Mouse (Mus musculus) hindbrain, embryonic 13.5 days (tissue): ENCODE measurements around the gene Ttc28. TPM values are rescaled to one million over a fixed set of nuclear protein-coding genes. Genes with fewer than 3 reads are reported as not detected.
A peak's percentile ranks its signal among the peaks of the same experiment; 100 is the strongest.
"Not testable (repeated sequence)": the region's sequence is repeated elsewhere in the genome, so short reads cannot be mapped to it uniquely, and the experiment has no call there.

Experiments used
- ATAC-seq: fragments of 200-750 bp; cut with Nextera tagmentation; 2 replicates; pipeline ENCODE4 v1.8.0; 2017; ENCODE audit warnings: moderate TSS enrichment; ENCODE audit not compliant: low FRiP score
- H3K27ac ChIP-seq: fragments of 300-500 bp; sonication (generic); 2 replicates; pipeline ENCODE4 v1.5.1; 2015; ENCODE audit warnings: inconsistent platforms, mild to moderate bottlenecking, moderate library complexity
- H3K27me3 ChIP-seq: fragments of 300-500 bp; sonication (generic); 2 replicates; pipeline ENCODE4 v1.6.1; 2015; ENCODE audit warnings: mild to moderate bottlenecking, inconsistent platforms
- H3K36me3 ChIP-seq: fragments of 300-500 bp; sonication (generic); 2 replicates; pipeline ENCODE4 v1.6.1; 2015; ENCODE audit warnings: mild to moderate bottlenecking, inconsistent platforms
- H3K4me1 ChIP-seq: fragments of 300-500 bp; sonication (generic); replicated peaks from 2 replicates; pipeline ENCODE4 v1.6.1; 2015; ENCODE audit warnings: inconsistent platforms
- H3K4me2 ChIP-seq: fragments of 300-500 bp; sonication (generic); 2 replicates; pipeline ENCODE4 v1.6.1; 2015; ENCODE audit warnings: inconsistent platforms, mild to moderate bottlenecking, moderate library complexity
- H3K4me3 ChIP-seq: fragments of 300-500 bp; sonication (generic); 2 replicates; pipeline ENCODE4 v1.5.1; 2015; ENCODE audit warnings: mild to moderate bottlenecking, inconsistent platforms
- H3K9ac ChIP-seq: fragments of 300-500 bp; sonication (generic); 2 replicates; pipeline ENCODE4 v1.6.1; 2015; ENCODE audit warnings: mild to moderate bottlenecking, inconsistent platforms
- H3K9me3 ChIP-seq: fragments of 300-500 bp; sonication (generic); 2 replicates; pipeline ENCODE4 v1.6.1; 2016; ENCODE audit warnings: inconsistent platforms
- WGBS: fragments of 180-500 bp; shearing (Covaris S2); methylation state at CpG from one replicate; pipeline ENCODE4 v1.1.7; 2015; 5-methylcytosine and 5-hydroxymethylcytosine counted together
- polyA plus RNA-seq: library from polyadenylated mRNA; unstranded; fragments of >200 nt; fragmentation: Nextera tagmentation; extraction: Ambion mirVana; gene quantifications from 2 replicates; pipeline ENCODE4 v1.2.1, GENCODE M21; 2015

The Ttc28 gene
- polyA plus RNA-seq, 1 experiment from 2014 or later = 20.2 TPM

- no peaks in the 10 kb centered on the region for H3K27me3 ChIP-seq
- peak overlapping the region; percentile 32 for H3K4me2 ChIP-seq
- no peak overlapping the region for H3K4me3 ChIP-seq
- no peak overlapping the region for H3K9ac ChIP-seq
- peak overlapping the region; percentile 84 for H3K27ac ChIP-seq
- 49% methylated on average over 13 of the region's 13 CpGs for WGBS
- no peaks in the 10 kb centered on the region for H3K9me3 ChIP-seq
- H3K36me3 ChIP-seq = no peaks in the 10 kb centered on the region
- ATAC-seq = peak; percentile 43; the same call in 1 of the 2 replicates
- H3K4me1 ChIP-seq = 0 out of 2 replicates have a peak, but pooled peaks cover 4% of the 10 kb centered on the region
Measured at GRCm38 (mm10) chr5:110859013-110859650, 20.5 kb upstream of the Ttc28 start.

- H3K9me3 ChIP-seq = no peaks in the 10 kb centered on the region
- no peak overlapping the region for H3K9ac ChIP-seq
- H3K27me3 ChIP-seq = no peaks in the 10 kb centered on the region
- H3K4me3 ChIP-seq = no peak overlapping the region
- H3K4me2 ChIP-seq = no peak overlapping the region
- WGBS = 88% methylated on average over 5 of the region's 5 CpGs
- H3K27ac ChIP-seq = no peak overlapping the region
- H3K36me3 ChIP-seq = no peaks in the 10 kb centered on the region
- 0 out of 2 replicates have a peak, but pooled peaks cover 4% of the 10 kb centered on the region for H3K4me1 ChIP-seq
- ATAC-seq = no peak
Measured at GRCm38 (mm10) chr5:110860445-110860844, 19.2 kb upstream of the Ttc28 start.

- no peak for ATAC-seq
- 54% methylated on average over 4 of the region's 4 CpGs for WGBS
- Histone ChIP-seq H3K4me2 (no peak overlapping the region), H3K27me3 (no peaks in the 10 kb centered on the region), H3K9me3 (no peaks in the 10 kb centered on the region), H3K9ac (no peak overlapping the region), H3K4me3 (no peak overlapping the region), H3K27ac (peak overlapping the region; percentile 76), H3K36me3 (no peaks in the 10 kb centered on the region), H3K4me1 (peaks cover 29% of the 10 kb centered on the region)
Measured at GRCm38 (mm10) chr5:110868460-110868859, 11.1 kb upstream of the Ttc28 start.

- WGBS = 48% methylated on average over 8 of the region's 8 CpGs
- Histone ChIP-seq H3K27ac (peak overlapping the region; percentile 76; the same call in 1 of the 2 replicates), H3K36me3 (no peaks in the 10 kb centered on the region), H3K9me3 (no peaks in the 10 kb centered on the region), H3K4me1 (peaks cover 30% of the 10 kb centered on the region), H3K4me3 (no peak overlapping the region), H3K9ac (no peak overlapping the region), H3K4me2 (no peak overlapping the region), H3K27me3 (no peaks in the 10 kb centered on the region)
- ATAC-seq = 0 out of 2 replicates have a peak, but pooled peaks have one; percentile 36
Measured at GRCm38 (mm10) chr5:110869242-110869669, 10.3 kb upstream of the Ttc28 start.

- peaks cover 34% of the 10 kb centered on the region for H3K4me1 ChIP-seq
- peak overlapping the region; percentile 69 for H3K27ac ChIP-seq
- no peaks in the 10 kb centered on the region for H3K9me3 ChIP-seq
- H3K27me3 ChIP-seq = no peaks in the 10 kb centered on the region
- no peaks in the 10 kb centered on the region for H3K36me3 ChIP-seq
- no peak overlapping the region for H3K9ac ChIP-seq
- H3K4me3 ChIP-seq = no peak overlapping the region
- H3K4me2 ChIP-seq = no peak overlapping the region
- 56% methylated on average over 6 of the region's 6 CpGs for WGBS
- ATAC-seq = no peak
Measured at GRCm38 (mm10) chr5:110873160-110873559, 6.4 kb upstream of the Ttc28 start.

- no peak overlapping the region for H3K4me2 ChIP-seq
- H3K27me3 ChIP-seq = no peaks in the 10 kb centered on the region
- no peaks in the 10 kb centered on the region for H3K9me3 ChIP-seq
- H3K4me1 ChIP-seq = peaks cover 28% of the 10 kb centered on the region
- no peaks in the 10 kb centered on the region for H3K36me3 ChIP-seq
- peak overlapping the region; percentile 24; the same call in 1 of the 2 replicates for H3K9ac ChIP-seq
- H3K27ac ChIP-seq = 0 out of 2 replicates have a peak overlapping the region, but pooled peaks have one; percentile 35
- ATAC-seq = no peak
- H3K4me3 ChIP-seq = no peak overlapping the region
Measured at GRCm38 (mm10) chr5:110874711-110875110, 4.9 kb upstream of the Ttc28 start.

GRCm38 (mm10) chr5:110875286-110875685, 4.3 kb upstream of the Ttc28 start:
- Histone ChIP-seq H3K4me1 (peaks cover 31% of the 10 kb centered on the region), H3K4me2 (no peak overlapping the region), H3K36me3 (no peaks in the 10 kb centered on the region), H3K9me3 (no peaks in the 10 kb centered on the region), H3K4me3 (no peak overlapping the region), H3K9ac (no peak overlapping the region), H3K27me3 (no peaks in the 10 kb centered on the region), H3K27ac (peak overlapping the region; percentile 35; the same call in 1 of the 2 replicates)
- ATAC-seq = no peak
- 84% methylated on average over 1 of the region's 1 CpGs for WGBS

GRCm38 (mm10) chr5:110877666-110878505, 1.7 kb upstream of the Ttc28 start:
- Histone ChIP-seq H3K27me3 (no peaks in the 10 kb centered on the region), H3K4me3 (no peak overlapping the region), H3K4me1 (peaks cover 30% of the 10 kb centered on the region), H3K27ac (no peak overlapping the region), H3K9ac (no peak overlapping the region), H3K36me3 (peaks cover 4% of the 10 kb centered on the region; the same call in 1 of the 2 replicates), H3K9me3 (no peaks in the 10 kb centered on the region), H3K4me2 (no peak overlapping the region)
- 61% methylated on average over 5 of the region's 5 CpGs for WGBS
- no peak for ATAC-seq

GRCm38 (mm10) chr5:110878526-110878925, 1.1 kb upstream of the Ttc28 start:
- not testable (repeated sequence) for H3K27ac ChIP-seq, H3K27me3 ChIP-seq, H3K4me2 ChIP-seq, H3K4me3 ChIP-seq, H3K9ac ChIP-seq, H3K36me3 ChIP-seq, H3K9me3 ChIP-seq, ATAC-seq
- peaks cover 24% of the 10 kb centered on the region for H3K4me1 ChIP-seq
- 97% methylated on average over 1 of the region's 1 CpGs for WGBS

- ATAC-seq = 0 out of 2 replicates have a peak, but pooled peaks have one; percentile 4
- 64% methylated on average over 7 of the region's 7 CpGs for WGBS
Measured at GRCm38 (mm10) chr5:110879042-110879441, 561 bp upstream of the Ttc28 start.

GRCm38 (mm10) chr5:110888596-110888995, 9.0 kb downstream of the Ttc28 start:
- H3K4me2 ChIP-seq = no peak overlapping the region
- no peaks in the 10 kb centered on the region for H3K9me3 ChIP-seq
- no peaks in the 10 kb centered on the region for H3K27me3 ChIP-seq
- 87% methylated on average over 4 of the region's 4 CpGs for WGBS
- peaks cover 24% of the 10 kb centered on the region for H3K36me3 ChIP-seq
- no peak for ATAC-seq
- no peak overlapping the region for H3K4me3 ChIP-seq
- H3K9ac ChIP-seq = no peak overlapping the region
- H3K27ac ChIP-seq = no peak overlapping the region
- H3K4me1 ChIP-seq = 0 out of 2 replicates have a peak, but pooled peaks cover 4% of the 10 kb centered on the region

More at GRCm38 (mm10) chr5:110879042-110879441, 561 bp upstream of the Ttc28 start:
- Histone ChIP-seq H3K4me1 (peaks cover 24% of the 10 kb centered on the region), H3K4me2 (peak overlapping the region; percentile 85), H3K36me3 (peaks cover 4% of the 10 kb centered on the region; the same call in 1 of the 2 replicates), H3K4me3 (peak overlapping the region; percentile 82), H3K27ac (peak overlapping the region; percentile 88), H3K27me3 (no peaks in the 10 kb centered on the region), H3K9ac (peak overlapping the region; percentile 92), H3K9me3 (no peaks in the 10 kb centered on the region)

GRCm38 (mm10) chr5:110889945-110890344, 10.3 kb downstream of the Ttc28 start:
- 86% methylated on average over 1 of the region's 1 CpGs for WGBS
- no peak for ATAC-seq

More at GRCm38 (mm10) chr5:110889945-110890344, 10.3 kb downstream of the Ttc28 start:
- no peak overlapping the region for H3K27ac ChIP-seq
- peaks cover 35% of the 10 kb centered on the region for H3K36me3 ChIP-seq
- no peak overlapping the region for H3K4me3 ChIP-seq
- no peak overlapping the region for H3K9ac ChIP-seq
- H3K4me1 ChIP-seq = 0 out of 2 replicates have a peak, but pooled peaks cover 4% of the 10 kb centered on the region
- H3K9me3 ChIP-seq = no peaks in the 10 kb centered on the region
- H3K27me3 ChIP-seq = no peaks in the 10 kb centered on the region
- no peak overlapping the region for H3K4me2 ChIP-seq
